Mouse (Mus musculus) cerebellum, postnatal 25 days (tissue): Measurements from ENCODE around the gene Ipmk.
A peak's percentile ranks its signal among the peaks of the same experiment; 100 is the strongest.

Source experiments
- DNase-seq, 2 experiments: peaks; one replicate each; pipeline ENCODE4 v3.0.0; 2021; ENCODE audit warnings: mixed read lengths in 2 of 2

Gene Ipmk

DNA sequence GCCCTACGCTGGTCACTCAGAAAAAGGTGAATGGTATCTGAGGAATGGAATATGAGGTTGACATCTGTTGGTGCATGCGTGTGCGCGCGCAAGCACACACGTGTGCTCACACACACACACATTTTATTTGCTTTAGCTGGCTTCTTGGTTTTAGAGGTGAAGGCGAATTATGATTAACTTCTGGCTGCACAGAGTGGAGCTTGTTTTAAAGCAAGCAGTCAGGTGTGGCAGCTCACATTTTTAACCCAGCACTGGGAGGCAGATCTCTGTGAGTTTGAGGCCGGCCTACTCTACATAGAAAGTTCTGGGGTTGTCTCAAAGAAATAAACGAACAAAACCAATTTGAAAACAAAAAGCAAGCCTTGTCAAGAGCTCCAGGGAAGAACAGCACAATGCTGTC lies 6.3 kb upstream of the Ipmk start:
- DNase-seq: no peak

DNA sequence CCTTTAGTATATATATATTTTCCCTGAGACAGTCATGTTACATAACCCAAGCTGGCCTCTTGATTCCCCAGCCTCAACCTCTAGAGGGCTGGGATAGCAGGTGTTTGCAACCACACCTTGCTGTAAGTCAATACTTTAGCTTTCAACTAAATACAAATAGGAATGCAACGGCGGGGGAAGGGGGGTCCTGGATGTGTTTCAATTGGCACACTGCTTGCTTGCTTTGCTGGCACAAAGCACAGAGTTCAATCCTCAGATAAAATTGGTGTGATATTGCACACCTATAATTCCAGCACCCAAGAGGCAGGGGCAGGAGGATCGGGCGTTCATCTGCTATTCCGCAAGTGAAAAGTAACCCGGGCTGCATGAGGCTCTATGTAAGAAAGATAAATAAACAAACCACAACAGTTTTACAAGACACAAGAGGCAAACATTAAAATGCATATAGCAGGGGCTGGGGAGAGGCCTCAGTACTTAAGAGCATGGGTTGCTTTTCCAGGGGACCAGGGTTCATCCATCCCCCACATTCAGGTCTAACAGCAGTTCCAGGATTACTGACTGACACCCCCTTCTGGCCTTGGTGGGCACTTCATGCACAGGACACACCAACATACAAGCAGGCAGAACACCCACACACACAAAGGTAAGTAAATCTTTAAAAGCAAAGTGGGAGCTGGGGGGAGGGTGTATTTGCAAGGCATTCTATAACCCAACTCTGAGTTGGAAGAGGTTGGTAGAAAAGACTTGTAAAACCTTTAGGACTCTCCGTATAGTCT lies 5.3 kb upstream of the Ipmk start:
- peak in 1 of 2 experiments; percentile 34 for DNase-seq

DNA sequence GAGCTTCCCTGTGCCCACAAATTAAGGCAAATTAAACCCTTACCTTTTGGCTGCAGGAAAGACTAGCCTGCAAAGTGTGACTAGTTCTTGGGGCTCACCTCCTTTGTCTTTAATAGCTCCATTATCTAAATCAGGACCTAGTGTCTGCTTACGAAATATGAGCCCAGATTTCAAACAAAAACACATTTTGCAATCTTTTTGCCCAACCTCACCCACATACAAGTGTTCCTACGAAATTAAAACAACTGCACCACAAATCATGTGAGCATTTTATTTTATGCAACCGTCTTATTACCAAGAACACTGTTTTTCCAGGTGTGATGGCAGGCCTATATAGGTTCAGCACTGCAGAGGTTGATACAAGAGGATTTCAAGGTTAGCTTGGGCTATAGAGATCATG lies 4.4 kb upstream of the Ipmk start:
- DNase-seq: no peak

DNA sequence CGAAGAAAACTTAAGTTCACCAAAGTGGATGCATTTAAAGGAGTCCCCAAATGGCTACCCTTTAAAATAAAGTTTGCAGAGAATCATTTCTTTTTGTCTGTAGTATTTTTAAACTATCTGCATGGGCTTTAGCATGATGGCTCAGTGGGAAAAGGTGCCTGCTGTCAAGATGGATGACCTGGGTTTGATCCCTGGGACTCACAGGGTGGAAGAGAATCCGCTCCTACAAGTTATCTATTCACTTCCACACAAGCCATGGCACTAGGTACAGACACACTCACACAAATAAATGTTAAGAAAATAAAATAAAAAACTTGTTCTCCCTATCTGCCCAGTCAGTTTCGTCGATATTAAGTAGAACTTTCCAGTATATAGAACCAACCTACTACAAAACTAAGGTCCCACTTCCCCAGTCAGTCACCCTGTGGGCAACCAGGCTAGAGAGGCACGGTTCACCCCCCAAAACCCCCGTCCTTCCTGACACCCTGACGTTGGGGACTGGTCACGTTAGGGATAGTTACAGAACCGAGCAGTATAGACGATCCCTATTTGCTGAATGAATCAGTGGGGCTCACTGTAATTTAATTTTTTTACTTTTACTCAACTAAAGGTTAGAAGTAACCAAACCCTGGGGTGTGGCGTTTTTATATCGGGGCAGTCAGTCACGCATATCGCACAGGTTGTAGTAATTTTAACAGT lies 3.8 kb upstream of the Ipmk start:
- DNase-seq: no peak

DNA sequence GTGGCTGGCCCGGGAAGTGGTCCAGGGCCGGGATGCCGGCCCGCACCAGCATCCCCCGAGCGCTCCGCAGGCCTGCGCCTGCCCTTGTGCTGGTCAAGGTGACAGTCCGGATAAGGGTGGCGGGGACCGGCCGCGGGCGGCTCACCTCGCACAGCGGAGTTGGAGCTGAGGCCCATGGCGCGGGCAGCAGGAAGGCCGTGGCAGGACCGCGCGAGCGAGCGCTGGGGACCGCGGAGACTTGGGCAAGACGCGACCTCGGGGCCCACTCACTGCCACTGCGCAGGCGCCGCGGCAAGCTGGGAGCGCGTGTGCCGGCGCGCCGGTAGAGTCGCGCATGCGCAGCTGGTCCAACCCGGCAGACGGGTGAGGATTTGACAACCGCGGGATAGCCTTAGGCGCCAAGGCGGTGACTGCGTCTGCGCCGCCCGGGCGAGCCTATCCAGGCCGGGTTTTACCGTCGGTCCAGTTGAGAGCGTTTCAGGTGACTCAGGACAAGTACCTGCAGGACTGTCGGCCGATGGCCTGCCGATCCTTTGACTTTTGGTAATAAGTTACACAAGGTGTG lies 2.9 kb upstream of the Ipmk start, which contains the start of gene Cisd1:
Gene Cisd1, minus strand, starts transcription at position 376 of the 565 bp plus-strand sequence.
- DNase-seq: peak; percentile 98 to 99

DNA sequence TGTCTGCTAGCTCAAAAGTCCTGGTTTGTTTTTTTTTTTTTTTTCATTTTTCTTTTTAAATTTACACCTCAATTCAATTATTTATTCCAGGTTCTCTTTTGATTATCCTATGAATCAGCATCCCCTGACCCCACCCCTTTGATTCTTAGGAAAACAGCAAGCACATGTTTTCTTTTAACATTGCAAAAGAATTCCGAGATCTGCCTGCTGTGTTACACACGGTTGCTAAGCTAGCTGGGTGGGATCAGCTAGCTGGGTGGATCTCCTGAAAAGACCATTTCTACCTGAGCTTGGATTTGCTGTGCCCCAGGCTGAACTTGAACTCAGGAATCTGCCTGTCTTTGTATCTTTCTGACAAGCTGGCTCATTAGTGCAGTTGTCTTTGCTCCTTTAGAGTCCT lies 1.5 kb upstream of the Ipmk start:
- DNase-seq: no peak

DNA sequence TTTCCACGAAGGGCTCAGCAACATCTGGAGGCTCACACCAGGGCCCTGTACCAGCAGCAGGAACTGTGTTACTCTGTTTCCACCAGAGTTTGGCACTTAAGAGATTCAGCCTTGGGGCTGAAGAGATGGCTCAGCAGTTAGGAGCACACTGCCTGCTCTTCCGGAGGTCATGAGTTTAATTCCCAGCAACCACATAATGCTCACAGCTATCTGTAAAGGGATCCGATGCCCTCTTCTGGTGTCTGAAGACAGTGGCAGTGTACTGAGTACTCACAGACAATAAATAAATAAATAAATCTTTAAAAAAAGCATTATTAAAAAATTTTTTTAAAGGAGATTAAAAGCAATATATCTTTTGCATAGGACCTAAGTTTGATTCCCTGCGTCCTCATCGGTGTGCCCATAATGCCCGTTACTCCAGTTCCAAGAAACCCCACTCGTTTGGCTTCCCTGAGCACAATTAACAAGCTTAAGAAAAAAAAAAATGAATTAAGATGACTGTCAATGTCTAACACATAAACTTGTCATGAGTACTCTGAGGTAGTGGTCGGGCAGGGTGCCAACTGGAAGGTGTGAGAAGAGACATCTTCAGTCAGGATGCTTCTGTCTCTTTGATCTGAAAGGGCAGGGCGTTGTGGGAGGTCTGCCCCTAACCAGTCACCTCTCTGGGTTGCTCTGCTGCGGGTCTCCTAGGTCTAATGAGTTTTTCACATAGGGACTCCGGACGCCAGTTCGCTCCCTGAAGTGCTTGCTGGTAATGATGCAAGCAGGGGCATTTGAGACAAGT lies 648 bp upstream of the Ipmk start:
- DNase-seq: no peak

DNA sequence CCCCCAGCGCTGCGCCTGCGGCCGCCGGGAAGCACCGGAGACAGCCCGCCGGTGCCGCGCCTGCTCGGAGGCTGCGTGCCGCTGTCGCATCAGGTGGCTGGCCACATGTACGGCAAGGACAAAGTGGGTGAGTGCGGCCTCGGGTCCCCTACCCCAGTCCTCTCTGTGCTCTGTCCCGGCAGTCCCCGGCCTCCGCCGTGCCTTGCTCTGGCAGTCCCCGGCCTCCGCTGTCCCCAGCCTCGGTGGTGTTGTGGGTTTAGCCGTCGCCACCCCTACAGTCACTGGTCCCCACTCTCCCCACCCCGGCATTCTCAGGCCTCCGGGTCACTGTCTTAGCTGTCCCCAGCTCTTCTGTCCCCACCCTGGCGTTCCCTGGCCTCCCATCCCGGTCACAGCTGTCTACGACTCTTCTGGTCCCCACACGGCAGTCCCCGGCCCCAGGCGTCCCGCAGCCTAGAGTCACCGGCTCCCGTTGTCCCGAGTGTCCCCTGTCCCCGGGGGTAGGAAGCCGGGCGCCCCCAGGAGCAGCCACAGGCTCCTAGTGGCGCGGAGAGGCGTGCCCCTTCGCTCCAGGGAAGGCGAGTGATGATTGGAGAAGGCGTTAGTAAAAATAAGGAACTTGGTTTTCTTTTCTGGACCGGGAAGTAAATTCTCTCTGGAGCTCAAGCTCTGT lies 537 bp downstream of the Ipmk start:
- no peak for DNase-seq

DNA sequence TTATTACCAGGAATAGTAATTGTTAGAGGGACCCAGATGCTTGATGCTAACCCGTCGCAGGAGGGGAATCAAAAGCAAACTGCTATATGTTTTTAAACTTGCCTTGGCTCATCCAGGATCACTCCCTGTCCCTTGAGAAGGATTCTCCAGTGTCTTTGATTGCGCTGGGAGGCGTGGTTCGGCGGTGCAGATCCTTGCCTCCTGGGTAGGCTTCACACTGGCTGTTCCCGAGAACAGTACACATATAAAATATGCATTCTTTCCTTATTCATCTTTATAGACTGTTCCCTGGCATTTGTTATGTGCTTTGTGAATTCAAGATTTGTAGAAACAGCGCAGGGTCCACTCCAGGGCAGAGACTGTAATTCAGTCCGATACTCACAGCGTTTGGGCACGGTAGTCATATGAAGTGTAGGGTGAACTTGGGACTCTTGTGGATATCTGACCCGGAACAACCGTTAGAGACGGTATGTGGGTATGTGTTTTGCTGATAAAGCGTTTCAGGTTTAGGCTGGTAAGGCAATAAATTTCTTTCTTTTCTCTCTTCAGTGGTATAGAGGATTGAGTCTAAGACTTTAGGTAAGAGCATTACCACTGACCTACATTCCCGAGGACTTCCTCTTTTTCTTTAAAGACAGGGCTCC lies 1.2 kb downstream of the Ipmk start:
- no peak for DNase-seq

DNA sequence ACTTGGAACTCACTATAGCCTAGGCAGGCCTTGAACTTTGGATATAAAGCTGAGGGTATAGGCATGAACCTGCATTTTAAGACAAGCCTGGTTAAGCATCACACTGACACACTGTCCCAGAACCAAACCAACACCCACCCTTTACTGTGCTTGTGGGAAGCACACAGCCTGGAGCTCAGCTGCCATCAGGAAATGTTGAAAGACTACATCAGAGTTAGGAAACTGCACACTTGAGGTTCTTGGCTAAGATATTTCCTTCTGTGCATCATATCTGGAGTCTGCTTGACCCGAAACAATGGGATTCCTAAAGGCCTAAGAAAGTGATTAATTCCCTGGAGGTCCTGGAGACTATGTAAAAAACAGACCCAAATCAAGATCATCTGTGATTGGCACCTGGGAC lies 1.7 kb downstream of the Ipmk start:
- DNase-seq: no peak

DNA sequence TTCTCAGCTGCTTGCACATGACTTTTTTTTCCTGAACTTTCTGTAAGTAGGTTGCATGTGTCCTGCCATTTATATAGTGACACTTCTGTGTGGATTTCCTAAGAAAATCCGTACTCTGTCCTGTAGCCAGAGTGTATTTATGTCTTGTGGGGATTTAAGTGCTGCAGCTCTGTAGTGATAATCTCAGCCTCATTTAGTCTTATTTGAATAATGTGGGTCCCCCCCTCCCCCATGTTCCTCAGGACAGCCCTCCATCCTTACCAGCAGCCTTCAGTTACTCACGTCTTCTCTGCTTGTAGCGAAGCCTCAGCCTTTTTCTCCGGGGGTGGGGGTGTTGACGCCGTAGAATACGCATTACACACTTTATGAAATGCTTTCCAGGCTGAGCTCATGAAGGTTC lies 3.7 kb downstream of the Ipmk start:
- no peak for DNase-seq

DNA sequence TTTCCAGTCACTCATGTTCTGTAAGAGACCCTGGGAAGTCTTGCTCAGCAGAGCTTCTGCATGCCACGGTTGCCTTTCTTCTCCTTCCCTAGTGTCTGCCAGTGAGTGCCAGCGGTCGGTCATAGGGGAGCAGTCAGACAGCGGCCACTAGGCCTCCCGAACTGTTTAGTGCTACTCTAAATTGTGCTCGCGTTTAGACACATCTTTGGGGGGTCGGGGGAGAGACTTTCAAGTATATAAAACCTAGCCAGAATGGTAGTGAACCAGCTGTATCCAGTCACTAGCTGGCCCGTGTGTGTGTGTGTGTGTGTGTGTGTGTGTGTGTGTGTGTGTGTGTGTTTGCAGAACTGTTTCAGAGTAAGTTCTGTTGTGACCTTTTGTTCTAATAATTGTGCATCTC lies 6.3 kb downstream of the Ipmk start:
- DNase-seq: no peak

DNA sequence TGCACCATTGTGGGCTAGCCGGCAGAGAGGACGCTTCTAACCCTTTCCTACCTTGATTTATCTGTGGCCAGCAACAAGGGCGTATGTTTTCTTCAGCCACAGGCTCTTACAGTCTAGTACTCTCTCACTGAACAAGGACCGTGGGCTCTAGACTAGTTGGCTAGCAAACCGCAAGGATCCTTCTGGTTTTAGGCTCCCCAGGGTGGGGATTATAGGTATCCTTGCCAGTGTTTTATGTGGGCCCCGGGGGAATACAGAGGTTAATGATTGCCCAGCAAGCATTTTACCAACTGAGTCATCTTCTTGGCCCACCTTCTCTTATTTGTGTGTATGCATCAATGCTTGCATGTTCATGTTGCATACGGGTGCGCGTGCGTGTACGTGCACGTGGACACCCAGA lies 7.4 kb downstream of the Ipmk start:
- DNase-seq: no peak

DNA sequence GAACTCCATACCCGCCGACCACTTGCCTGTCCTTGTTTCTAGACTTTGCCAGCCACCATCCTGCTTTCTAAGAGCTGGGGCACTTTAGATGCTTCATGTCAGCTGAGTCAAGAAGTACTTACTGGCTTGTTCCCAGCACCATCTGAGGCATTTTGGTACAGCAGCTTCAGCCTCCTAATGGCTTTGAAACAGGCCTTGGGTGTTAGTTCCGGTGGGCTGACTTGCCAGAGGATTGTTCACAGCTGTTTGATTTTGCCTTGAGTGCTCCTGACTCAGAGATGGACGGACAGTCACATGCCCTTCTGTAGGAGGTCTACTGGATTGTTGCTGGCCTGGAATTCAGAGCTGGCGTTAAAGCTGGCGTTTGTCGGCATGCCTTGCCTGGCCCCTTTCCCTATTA lies 13.5 kb downstream of the Ipmk start:
- no peak for DNase-seq

DNA sequence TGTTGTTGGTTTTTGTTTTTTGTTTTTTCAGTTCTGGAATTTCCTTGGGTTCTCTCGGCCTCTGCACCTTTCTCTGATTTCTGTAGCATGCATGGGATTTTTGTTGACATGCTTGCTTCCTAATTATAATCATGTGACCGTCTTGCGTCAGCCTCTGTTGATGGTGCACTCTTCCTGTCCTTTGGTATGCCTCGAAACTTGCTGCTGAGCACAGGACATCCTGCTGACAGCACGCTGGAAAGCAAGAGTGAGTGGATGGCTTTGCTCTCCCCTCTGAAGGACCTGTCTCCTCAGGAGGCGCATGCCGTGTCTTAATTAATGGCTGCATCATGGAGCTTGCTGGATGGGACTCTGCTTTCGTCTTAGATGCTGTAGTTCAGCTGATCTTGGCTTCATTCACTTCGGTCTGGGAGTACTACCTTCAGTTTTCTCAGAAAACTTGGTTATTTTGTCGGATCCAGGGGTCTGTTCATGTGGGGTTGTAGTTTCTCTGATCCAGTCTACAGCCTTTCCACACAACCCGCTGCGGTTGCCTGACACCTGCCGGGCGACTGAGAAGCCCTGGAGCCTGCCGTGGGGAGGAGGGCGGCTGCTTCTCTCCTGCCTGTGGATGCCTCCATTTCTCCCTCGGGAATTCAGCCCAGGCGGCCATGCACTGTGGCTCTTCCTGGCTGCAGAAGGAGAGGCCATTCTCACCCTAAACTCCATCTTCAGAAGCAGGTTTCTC lies 14.4 kb downstream of the Ipmk start:
- peak in 1 of 2 experiments; percentile 39 for DNase-seq

DNA sequence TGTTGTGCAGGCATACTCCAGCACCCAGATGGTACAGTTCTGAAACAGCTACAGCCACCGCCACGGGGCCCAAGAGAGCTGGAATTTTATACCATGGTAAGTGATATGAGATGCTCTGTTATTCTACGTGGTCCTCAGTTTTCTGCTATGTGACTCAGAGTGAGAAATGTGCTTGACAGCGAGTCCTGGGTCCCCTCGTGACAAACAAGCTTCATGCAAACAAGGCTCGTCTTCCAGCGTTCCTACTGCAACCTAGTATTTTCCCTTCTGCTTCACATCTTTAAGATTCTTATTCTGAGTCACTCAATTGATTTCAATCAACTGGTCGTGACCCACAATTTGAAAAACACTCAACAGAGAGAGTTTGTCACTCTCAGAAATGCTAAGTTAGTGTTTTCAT lies 15.9 kb downstream of the Ipmk start:
- DNase-seq: no peak

DNA sequence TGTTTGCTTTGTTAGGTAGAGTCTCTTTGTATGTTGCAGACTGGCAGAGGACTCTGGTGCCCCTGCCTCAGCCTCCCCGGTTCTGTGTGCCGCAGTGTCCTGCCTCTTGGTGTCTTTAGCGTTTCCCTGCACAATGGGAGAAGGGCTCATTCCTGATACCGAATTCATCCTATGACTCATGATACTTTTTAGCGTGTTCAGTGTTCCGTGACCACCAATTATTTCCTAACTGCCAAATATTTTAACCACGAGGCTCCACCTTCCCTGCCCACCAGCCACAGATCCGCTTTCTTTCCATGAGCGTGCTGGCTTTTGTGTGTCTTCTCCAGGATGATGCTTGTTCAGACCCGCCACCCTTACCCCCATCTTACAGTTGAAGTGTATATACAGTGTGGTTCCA lies 16.3 kb downstream of the Ipmk start:
- no peak for DNase-seq

DNA sequence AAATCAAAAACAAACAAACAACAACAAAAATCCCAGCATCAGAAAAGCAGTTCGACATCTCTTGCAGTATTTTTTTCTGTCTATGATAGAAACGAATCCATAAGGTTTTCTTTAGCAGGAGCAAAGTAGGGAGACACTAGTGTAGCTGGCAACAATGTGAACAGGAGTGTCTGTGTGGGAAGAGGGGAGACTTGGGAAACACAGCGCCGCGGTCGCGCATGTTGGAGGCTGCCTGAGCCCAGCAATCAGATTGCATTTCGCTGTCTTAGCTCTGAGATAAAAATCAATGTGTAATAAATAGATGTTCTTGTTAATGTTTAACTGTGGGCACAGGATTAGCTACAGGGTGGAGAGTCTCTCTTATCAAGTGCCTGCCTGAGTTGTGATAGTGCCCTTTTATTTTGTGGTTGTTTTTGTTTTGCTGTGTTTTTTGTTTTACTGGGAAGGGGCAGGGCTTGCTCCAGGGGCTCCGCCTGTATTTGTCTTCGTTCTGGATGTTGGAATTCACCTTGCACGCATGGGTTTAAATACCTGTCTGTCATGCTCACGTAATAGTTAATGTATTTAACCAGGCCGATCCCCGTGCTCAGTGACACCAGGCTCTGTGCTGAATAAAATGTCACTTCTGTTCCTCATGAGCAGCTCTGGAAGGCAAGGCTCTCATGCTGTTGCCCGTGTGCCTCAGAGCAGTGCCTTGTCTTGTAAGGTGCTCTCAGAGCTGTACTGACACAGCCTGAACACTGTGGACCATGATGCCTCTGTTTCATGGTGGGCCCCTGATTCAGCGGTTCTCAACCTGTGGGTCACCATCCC lies 20.8 kb downstream of the Ipmk start:
- DNase-seq: no peak

DNA sequence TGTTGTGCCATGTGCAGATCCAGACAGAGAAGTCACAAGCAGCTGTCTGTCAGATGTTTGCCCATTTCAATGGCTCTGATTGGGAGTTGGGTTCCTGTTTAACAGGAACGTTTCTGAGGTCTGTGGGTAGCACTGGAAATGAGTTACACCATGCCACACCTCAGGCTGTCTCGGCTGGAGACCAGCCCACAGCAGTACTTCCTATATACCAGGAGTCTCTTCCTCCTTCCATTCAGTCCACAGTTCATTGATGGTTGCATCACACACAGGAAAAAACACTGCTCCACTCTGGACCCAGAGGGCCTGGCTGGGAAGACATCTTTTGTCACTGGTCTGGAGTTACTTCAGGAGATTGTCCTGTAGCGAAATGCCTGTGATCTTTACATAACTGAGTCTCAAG lies 21.9 kb downstream of the Ipmk start:
- no peak for DNase-seq

DNA sequence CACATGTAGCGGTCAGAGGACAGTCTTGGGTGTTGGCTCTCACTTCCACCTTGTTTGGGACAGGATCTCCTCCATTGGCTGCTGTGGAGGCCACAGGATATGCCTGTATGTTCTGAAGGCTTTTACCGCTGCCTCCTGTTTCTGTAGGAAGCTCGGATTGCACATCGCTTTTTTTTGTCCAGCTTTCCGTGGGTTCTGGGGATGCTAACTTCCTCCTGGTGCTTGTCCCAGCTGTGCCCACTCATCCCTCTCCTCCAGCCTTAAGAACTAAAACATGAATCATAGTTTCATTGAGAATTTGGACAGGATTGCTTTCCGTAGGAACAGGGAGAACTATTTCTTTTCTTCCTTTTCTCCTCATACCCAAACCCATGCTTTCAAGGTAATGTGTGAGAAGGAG lies 24.3 kb downstream of the Ipmk start:
- DNase-seq: no peak

DNA sequence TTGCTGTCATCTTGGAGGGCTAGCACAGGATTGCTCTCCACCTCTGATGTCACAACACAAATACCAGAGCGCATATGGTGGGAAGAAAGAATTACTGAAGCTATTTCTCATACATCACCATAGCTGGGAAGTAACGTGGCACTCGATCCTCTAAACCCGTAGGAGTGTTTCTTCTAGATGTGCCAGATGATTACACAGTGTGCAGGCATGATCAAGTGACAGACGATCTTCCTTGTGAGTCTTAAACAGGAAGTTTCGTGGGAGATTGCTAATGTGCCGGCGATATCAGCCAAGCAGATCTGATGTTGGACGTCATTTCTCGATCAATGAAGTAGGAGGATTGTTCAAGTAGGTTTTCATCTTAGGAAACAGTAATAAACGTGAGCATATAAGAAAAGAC lies 26.1 kb downstream of the Ipmk start:
- DNase-seq: no peak
